Mouse (Mus musculus) layer of hippocampus, postnatal 10 days (tissue): ENCODE results near the gene Dync1h1. TPM values are rescaled to one million over a fixed set of nuclear protein-coding genes. Genes with fewer than 3 reads are reported as not detected.
"Not testable (repeated sequence)": the region's sequence is repeated elsewhere in the genome, so short reads cannot be mapped to it uniquely, and the experiment has no call there.

Experiments
- DNase-seq, 2 experiments: peaks; one replicate each; pipeline ENCODE4 v3.0.0; 2021; ENCODE audit warnings: low spot score in 2 of 2
- total RNA-seq, 2 experiments: library from RNA; stranded (reverse); gene quantifications; 2 replicates each; pipeline ENCODE4 v1.2.3; 2021

Gene Dync1h1
- total RNA-seq, 2 experiments from 2014 or later, result 310 to 332 TPM

- peak; percentile 66 to 78 for DNase-seq
These were observed 94.5 kb downstream of the Dync1h1 start for GRCm38 (mm10) chr12:110695676-110696171.

- peak; percentile 99 to 100 for DNase-seq
These were observed 95.1 kb downstream of the Dync1h1 start for GRCm38 (mm10) chr12:110696173-110696974.

- no peak for DNase-seq
These were observed 95.7 kb downstream of the Dync1h1 start for GRCm38 (mm10) chr12:110696975-110697400.

GRCm38 (mm10) chr12:110697457-110697856, 96.2 kb downstream of the Dync1h1 start:
- no peak for DNase-seq

- DNase-seq, result no peak
These were observed 96.8 kb downstream of the Dync1h1 start for GRCm38 (mm10) chr12:110698080-110698479.

GRCm38 (mm10) chr12:110698523-110699170, 97.4 kb downstream of the Dync1h1 start:
- DNase-seq, result no peak

- no peak for DNase-seq
These were observed 97.9 kb downstream of the Dync1h1 start for GRCm38 (mm10) chr12:110699171-110699547.

GRCm38 (mm10) chr12:110700730-110701129, 99.5 kb downstream of the Dync1h1 start:
- no peak for DNase-seq

- not testable (repeated sequence) for DNase-seq
These were observed 100.1 kb downstream of the Dync1h1 start for GRCm38 (mm10) chr12:110701363-110701762.

GRCm38 (mm10) chr12:110702556-110702955, 101.3 kb downstream of the Dync1h1 start, which contains the start of gene Hsp90aa1:
Gene Hsp90aa1 (minus strand): TSS chr12:110702728.
- no peak for DNase-seq

GRCm38 (mm10) chr12:110703008-110703471, 101.8 kb downstream of the Dync1h1 start:
- peak; percentile 88 for DNase-seq

GRCm38 (mm10) chr12:110703682-110704081, 102.4 kb downstream of the Dync1h1 start:
- no peak for DNase-seq

GRCm38 (mm10) chr12:110705419-110705818, 104.2 kb downstream of the Dync1h1 start:
- DNase-seq, result not testable (repeated sequence)

- DNase-seq, result peak; percentile 34 to 42
These were observed 105.3 kb downstream of the Dync1h1 start for GRCm38 (mm10) chr12:110706337-110707231.

GRCm38 (mm10) chr12:110707451-110707850, 106.2 kb downstream of the Dync1h1 start:
- no peak for DNase-seq

- DNase-seq, result no peak
These were observed 110.0 kb downstream of the Dync1h1 start for GRCm38 (mm10) chr12:110711270-110711669.

GRCm38 (mm10) chr12:110713784-110714183, 112.5 kb downstream of the Dync1h1 start:
- no peak for DNase-seq

GRCm38 (mm10) chr12:110714215-110714614, 113.0 kb downstream of the Dync1h1 start:
- DNase-seq, result no peak

- DNase-seq, result no peak
These were observed 114.8 kb downstream of the Dync1h1 start for GRCm38 (mm10) chr12:110716004-110716403.
